Mouse (Mus musculus) common myeloid progenitor, adult 5-6 weeks (primary cell): ENCODE results near the gene Nyap2. TPM values are rescaled to one million over a fixed set of nuclear protein-coding genes. Genes with fewer than 3 reads are reported as not detected.

Experiments
- ATAC-seq: replicated peaks from 2 replicates; pipeline ENCODE4 v1.8.0; 2016; ENCODE audit warnings: low read depth, mild to moderate bottlenecking, moderate TSS enrichment, inconsistent platforms; ENCODE audit not compliant: poor library complexity, severe bottlenecking
- total RNA-seq: library from RNA; stranded (forward); fragments of 200-1000, 187-1606 nt; gene quantifications from 2 replicates; pipeline ENCODE4 v1.2.3, GENCODE M21; 2017

Gene Nyap2
- not detected in 2 replicates for total RNA-seq

DNA sequence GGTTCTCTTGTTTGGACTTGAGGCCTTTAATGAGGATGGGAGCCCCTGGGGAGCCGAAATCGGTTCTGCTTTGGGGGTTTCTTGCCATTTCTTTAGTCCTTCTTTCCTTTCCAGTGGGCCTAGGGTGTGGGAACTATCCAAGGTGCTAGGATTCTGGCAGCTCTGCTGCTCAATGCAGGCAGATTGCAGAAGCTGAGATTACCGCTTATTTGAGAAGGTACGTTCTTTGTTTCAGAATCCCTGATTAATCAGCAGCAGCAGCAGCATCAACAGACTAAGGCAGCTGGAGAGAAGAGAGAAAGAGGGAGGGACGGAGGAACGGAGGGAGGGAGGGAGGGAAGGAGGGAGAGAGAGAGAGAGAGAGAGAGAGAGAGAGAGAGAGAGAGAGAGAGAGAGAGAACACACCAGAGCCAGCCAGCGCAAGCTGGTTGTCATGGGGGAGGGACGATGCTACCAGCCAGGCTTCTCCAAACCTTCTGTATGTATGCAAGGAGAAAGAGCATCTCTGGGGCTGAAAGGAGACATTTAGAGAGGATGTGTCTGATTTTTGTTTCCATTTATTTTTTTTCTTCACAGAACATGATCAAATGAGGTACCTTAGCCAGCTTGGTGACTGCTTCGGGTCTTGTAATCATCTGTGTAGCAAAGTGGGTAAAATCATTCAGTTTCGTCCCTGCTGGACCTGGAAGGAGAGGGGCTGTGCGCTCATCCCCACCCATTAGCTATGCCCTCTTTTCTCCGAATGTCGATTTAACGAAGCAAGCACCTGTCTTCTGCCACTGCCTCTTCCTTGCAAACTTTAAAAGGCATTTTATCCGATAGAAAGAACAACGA, at the start of gene Nyap2:
TSS of gene Nyap2 (plus strand) at position 120 of the 834 bp plus-strand sequence.
- ATAC-seq, result no peak

GRCm38 (mm10) chr1:81042907-81043868, 33.6 kb upstream of the Nyap2 start:
- ATAC-seq, result no peak

- no peak for ATAC-seq
These were observed 18.4 kb upstream of the Nyap2 start for GRCm38 (mm10) chr1:81058340-81058739.

DNA sequence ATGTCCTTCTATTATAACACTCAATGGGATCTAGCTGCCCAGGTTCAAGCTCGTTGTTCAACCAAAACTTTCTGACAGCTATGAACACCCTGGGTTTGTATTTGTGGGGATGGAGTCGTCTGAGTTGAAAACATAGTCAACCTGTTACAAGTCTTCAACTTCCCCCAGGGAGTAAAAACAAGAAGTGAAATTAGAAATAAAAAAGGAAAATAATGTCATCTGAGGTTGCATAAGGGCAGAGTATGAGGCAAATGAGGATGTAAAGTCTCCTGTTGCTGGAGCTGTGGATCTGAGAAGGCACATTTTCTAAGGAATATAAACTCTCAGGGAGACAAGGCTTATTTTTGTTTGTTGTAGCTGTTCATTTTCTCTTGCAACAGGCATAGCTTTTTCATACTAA, 17.9 kb upstream of the Nyap2 start:
- peak; percentile 62; the same call in 1 of the 2 replicates for ATAC-seq

- no peak for ATAC-seq
These were observed 13.9 kb upstream of the Nyap2 start for GRCm38 (mm10) chr1:81062811-81063210.

DNA sequence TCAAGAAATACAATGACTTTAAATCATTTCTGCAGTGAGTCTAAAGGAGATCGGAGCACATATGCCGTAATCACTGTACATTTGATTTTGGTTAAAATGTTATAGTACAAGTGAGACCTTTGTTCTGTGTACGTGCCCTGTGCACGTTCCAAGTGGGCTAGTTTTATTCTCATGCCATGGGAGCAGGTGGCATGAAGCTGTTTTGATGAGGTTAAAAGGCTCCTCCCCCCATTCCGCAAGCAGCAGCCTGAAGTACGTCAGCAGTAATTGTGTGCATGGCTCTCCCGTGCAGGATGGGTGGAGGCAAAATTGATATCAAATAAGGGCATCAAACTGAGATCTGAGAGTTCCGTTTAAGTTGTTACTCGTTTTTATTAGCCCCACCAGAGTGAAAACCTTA, 491 bp upstream of the Nyap2 start:
- ATAC-seq, result no peak

GRCm38 (mm10) chr1:81077665-81078314, 1.0 kb downstream of the Nyap2 start:
- no peak for ATAC-seq

DNA sequence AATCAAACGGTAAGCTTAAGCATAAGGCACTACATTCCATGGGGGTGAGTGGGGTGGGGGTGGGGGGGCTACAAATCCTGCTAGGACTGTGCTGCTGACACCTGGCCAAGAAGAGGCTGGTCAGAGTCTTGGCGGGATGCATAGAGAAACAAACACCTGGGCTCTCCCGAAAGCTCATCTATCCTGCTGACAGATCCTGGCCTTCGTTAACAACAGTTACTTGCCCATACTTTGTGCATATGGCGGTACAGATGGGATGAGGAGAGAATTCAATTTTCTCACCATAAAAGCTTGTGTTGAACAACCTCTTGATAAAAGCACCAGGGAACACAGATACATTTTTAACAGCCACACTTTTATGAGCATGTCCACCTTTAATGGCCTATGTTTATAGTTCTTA, 10.7 kb downstream of the Nyap2 start:
- ATAC-seq, result no peak

GRCm38 (mm10) chr1:81090400-81090799, 13.7 kb downstream of the Nyap2 start:
- no peak for ATAC-seq

DNA sequence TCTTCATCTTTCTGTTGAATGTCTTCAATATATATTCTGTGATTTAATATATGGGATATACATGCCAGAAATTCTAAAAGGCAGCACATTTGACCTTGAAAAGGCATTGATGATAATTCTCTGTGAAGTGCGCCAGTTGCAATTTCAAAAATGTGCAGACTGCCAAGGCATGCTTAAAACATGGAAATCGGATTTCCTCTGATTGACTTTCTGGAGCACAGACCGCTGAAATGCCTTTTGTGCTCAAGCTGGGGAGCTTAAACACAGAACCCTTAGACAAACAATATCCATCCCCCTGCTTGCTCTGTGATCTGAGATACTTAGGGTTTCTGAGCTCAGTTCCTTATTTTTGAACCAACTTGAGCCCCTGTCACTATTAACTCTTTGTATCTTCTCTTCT, 14.2 kb downstream of the Nyap2 start:
- no peak for ATAC-seq

DNA sequence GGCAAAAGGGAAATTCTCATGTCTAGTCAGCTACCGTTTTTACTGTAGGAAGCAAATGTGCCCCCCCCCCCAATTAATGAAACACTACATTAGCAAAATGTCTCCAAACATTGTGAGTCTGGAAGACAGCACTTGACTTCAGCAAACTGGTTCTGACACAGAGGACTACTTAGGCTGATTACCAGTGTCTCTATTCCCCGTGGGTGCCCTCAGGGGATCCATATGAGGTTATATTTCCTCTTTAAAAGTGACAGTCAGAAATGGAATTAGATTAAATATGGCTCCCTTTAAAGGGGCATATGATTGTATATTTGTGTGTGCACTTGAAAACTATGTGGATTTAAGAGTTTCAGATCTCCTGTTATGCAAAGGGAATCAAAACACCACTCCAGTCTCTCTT, 15.3 kb downstream of the Nyap2 start:
- no peak for ATAC-seq

GRCm38 (mm10) chr1:81092886-81093285, 16.1 kb downstream of the Nyap2 start:
- ATAC-seq, result no peak

- no peak for ATAC-seq
These were observed 22.2 kb downstream of the Nyap2 start for GRCm38 (mm10) chr1:81098950-81099349.

DNA sequence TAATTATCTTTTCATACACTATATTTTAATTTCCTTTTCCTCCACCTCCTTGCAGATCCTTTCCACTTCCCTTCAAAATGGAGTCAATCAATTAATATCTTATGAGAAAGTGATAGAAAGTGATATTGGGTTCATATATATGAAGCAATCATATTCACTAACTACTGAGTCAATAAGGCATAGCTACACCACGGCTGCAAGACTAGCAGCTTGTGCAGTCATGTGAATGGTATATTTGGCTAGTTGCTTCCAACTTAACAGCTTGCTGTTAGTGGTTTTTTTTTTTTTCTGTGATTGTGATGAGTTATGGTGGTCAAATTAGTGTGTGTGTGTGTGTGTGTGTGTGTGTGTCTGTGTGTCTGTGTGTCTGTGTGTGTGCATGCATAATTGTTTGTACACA, 25.0 kb downstream of the Nyap2 start:
- no peak for ATAC-seq

DNA sequence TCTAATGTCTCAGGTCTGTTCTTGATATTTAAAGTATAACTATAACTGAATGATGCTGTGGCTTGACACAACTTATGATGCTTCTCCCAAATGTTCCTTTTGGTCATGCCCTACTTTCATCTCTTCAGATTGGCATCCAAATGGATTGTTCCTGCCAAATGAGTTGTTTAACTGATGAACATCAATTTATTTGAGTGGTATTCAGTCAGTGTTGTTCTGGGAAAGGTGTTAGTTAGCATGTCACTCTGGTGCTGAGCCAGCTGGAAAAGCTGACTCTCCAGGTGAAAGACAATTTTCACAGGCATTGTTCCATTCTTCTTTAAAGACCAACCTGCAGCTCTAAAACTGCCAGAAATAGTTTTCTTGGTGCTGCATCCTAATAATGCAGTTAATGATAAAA, 43.0 kb downstream of the Nyap2 start:
- no peak for ATAC-seq

- no peak for ATAC-seq
These were observed 55.4 kb downstream of the Nyap2 start for GRCm38 (mm10) chr1:81132007-81132712.

DNA sequence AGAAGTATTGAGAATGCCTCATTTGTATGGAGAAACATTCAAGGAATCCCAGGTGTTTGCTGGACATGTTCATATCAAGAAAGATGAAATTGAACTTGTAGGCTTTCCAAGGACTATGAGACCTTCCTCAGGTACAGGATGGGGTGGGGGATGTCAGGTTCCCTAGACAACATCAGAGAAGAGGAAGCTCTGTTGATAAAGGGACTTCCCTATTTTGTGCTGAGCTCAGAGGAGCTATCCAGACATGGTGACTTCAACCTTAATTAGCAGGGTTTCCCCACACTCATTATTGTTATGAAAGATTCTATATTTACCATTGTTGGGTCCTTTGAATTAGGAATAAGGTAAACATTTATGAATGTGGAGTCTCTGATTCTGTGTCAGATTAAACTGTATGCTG, 67.1 kb downstream of the Nyap2 start:
- peak; percentile 96 for ATAC-seq

GRCm38 (mm10) chr1:81145576-81145975, 68.8 kb downstream of the Nyap2 start:
- ATAC-seq, result no peak

- ATAC-seq, result no peak
These were observed 92.5 kb downstream of the Nyap2 start for GRCm38 (mm10) chr1:81169245-81169644.

DNA sequence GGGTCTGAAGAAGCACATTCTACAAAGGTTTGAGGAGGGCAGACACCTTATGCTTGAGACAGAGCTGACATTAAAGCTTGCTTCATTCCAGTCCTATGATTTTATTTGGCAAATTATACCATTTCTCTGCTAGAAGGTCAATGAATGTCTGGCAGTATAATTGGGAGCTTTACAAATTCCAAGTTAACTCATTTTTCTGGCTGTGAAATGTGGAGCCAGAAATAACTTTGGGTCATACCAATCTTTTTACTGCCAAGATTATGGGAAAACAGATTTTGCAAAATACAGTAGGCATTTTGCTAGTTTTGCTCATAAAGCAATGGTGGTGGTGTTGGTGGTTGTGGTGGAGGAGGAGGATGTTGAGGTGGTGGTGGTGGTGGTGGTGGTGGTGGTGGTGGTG, 96.0 kb downstream of the Nyap2 start:
- no peak for ATAC-seq
